Mouse (Mus musculus) left cerebral cortex, adult 11 months (tissue): Measurements from ENCODE around the gene Smtnl1.

Experiments used
- DNase-seq: peaks from one replicate; pipeline ENCODE4 v3.0.0; 2022; ENCODE audit warnings: low spot score

Gene Smtnl1

GRCm38 (mm10) chr2:84822552-84822951 lies at the start of gene Smtnl1:
TSS of gene Smtnl1 (minus strand) at chr2:84822652.
- DNase-seq, result no peak

- no peak for DNase-seq
These were observed 48.2 kb upstream of the Smtnl1 start for GRCm38 (mm10) chr2:84870623-84871160.

GRCm38 (mm10) chr2:84868977-84869376 lies 46.5 kb upstream of the Smtnl1 start:
- no peak for DNase-seq

- DNase-seq, result no peak
These were observed 46.1 kb upstream of the Smtnl1 start for GRCm38 (mm10) chr2:84868521-84868943.

GRCm38 (mm10) chr2:84865616-84866571 lies 43.4 kb upstream of the Smtnl1 start:
- DNase-seq, result no peak

- DNase-seq, result no peak
These were observed 39.8 kb upstream of the Smtnl1 start for GRCm38 (mm10) chr2:84862231-84862630.

- no peak for DNase-seq
These were observed 39.0 kb upstream of the Smtnl1 start for GRCm38 (mm10) chr2:84861430-84861829.

GRCm38 (mm10) chr2:84859991-84860780 lies 37.7 kb upstream of the Smtnl1 start:
- no peak for DNase-seq

- no peak for DNase-seq
These were observed 36.1 kb upstream of the Smtnl1 start for GRCm38 (mm10) chr2:84858551-84858950.

GRCm38 (mm10) chr2:84855732-84856131 lies 33.3 kb upstream of the Smtnl1 start:
- DNase-seq, result no peak

- DNase-seq, result no peak
These were observed 28.9 kb upstream of the Smtnl1 start for GRCm38 (mm10) chr2:84851130-84852040.

- no peak for DNase-seq
These were observed 28.1 kb upstream of the Smtnl1 start for GRCm38 (mm10) chr2:84850407-84851129.

GRCm38 (mm10) chr2:84845226-84845625 lies 22.8 kb upstream of the Smtnl1 start:
- DNase-seq, result no peak

GRCm38 (mm10) chr2:84843654-84844053 lies 21.2 kb upstream of the Smtnl1 start:
- DNase-seq, result no peak

GRCm38 (mm10) chr2:84841905-84842304 lies 19.5 kb upstream of the Smtnl1 start:
- DNase-seq, result no peak

- no peak for DNase-seq
These were observed 18.5 kb upstream of the Smtnl1 start for GRCm38 (mm10) chr2:84840748-84841563.

- no peak for DNase-seq
These were observed 17.7 kb upstream of the Smtnl1 start for GRCm38 (mm10) chr2:84840016-84840747.

GRCm38 (mm10) chr2:84838993-84839980 lies 16.8 kb upstream of the Smtnl1 start:
- no peak for DNase-seq
